Comparison of ENCODE assay signal across 16 mouse cellular contexts in the genomic region with DNA sequence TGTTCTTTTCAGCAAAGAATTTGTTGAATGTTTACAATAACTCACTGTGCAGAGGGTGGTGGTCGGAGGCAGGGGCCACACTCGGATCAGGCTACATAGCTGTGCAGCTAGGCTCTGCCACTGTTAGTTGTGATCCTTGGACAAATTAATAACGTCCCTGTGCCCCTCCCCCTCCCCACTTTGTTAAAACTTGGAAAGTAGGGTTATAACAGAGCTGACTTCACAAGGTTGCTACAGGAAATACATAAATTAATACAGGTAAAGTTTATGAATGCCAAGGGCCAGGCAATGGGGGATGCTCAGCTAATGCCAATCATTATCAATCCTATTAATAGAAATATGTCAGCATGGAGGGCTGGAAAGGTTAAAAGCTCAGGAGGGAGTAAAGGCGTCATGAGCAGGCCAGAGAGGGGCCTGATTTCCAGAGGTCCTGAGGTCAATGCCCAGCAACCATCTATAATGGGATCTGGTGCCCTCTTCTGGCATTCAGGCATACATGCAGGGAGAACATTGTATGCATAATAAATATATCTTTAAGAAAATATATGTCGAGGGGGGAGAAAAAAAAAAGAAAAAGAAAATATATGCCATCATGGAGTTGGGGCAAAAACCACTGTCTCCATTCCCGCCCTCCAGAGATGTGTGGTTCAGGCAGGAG. TPM values are rescaled to one million over a fixed set of nuclear protein-coding genes. Genes with fewer than 3 reads are reported as not detected.
A peak's percentile ranks its signal among the peaks of the same experiment; 100 is the strongest.
DNase-seq lines count a peak whose midpoint lies in the region; ATAC-seq and TF ChIP-seq lines count a peak whose summit lies in the region.
"Had no signal": no experiment of that assay in that cellular context is flagged by ENCODE, and none has a peak within 500 bp of the region (broad histone marks: within the 10 kb centered on the region; RNA-seq: fewer than 3 reads in every experiment).

No protein-coding gene starts in this region.

- WGBS in lung, adult 2 months = 59% methylated on average over 6 of the region's 6 CpGs

- no peak overlapping the region for H3K4me3 ChIP-seq in gastrocnemius, adult 2 months
- no peak overlapping the region for H3K4me3 ChIP-seq in lung, adult 2 months (replicated peaks; ENCODE audit: extremely low read depth, low read depth, low read length)
- no peak overlapping the region for H3K4me3 ChIP-seq in G1E (ENCODE audit: low read depth, low read length)
- H3K4me3 ChIP-seq: liver, embryonic 15.5 days; midbrain, embryonic 12.5 days; neural tube, embryonic 12.5 days had no signal

- no peak for TF ChIP-seq POLR2A in lung, adult 2 months (IDR thresholded peaks at IDR 0.05; ENCODE audit: borderline replicate concordance, extremely low read depth, low read depth, low read length)

- H3K27ac ChIP-seq in gastrocnemius, adult 2 months = no peak overlapping the region
- H3K27ac ChIP-seq: liver, embryonic 15.5 days; midbrain, embryonic 12.5 days; neural tube, embryonic 12.5 days had no signal

- H3K27me3 ChIP-seq in G1E (ENCODE audit: insufficient read depth, low read length) = peaks cover 47% of the 10 kb centered on the region

- ATAC-seq in G1E (ENCODE audit: extremely low read depth, insufficient number of reproducible peaks, low FRiP score, poor library complexity, severe bottlenecking) = no peak
- ATAC-seq: hindbrain, embryonic 16.5 days had no signal

- DNase-seq in gastrocnemius, adult 2 months = peak; percentile 10
- no peak for DNase-seq in gastrocnemius, postnatal 36 days
- no peak for DNase-seq in lung, adult 2 months
- no peak for DNase-seq in lung, postnatal 36 days
- DNase-seq in G1E (ENCODE audit: low spot score) = no peak
- peak; percentile 18 for DNase-seq in naive thymus-derived CD4-positive, alpha-beta T cell, adult 2 months (ENCODE audit: low read depth)
- no peak for DNase-seq in layer of hippocampus, postnatal 14 days (ENCODE audit: low spot score in 2 of 2)
- DNase-seq: gastrocnemius, postnatal 25 days; kidney, postnatal 10 days; thymus, postnatal 14 days had no signal

- no peaks in the 10 kb centered on the region for H3K9me3 ChIP-seq in G1E (replicated peaks)
- H3K9me3 ChIP-seq: liver, embryonic 15.5 days; midbrain, embryonic 12.5 days; neural tube, embryonic 12.5 days had no signal

- no peaks in the 10 kb centered on the region for H3K36me3 ChIP-seq in G1E (replicated peaks)
- H3K36me3 ChIP-seq: liver, embryonic 15.5 days; midbrain, embryonic 12.5 days; neural tube, embryonic 12.5 days had no signal

- intact Hi-C loops in gastrocnemius, adult 2 months (cut with DNase I) = no loop called here
- intact Hi-C loops in gastrocnemius, postnatal 36 days (cut with DNase I) = no loop called here

- TF ChIP-seq CTCF in gastrocnemius, adult 2 months (IDR thresholded peaks at IDR 0.05) = peak; percentile 51
- TF ChIP-seq CTCF in lung, adult 2 months (IDR thresholded peaks at IDR 0.05; ENCODE audit: insufficient read depth, low read length) = 0 out of 2 replicates have a peak, but pooled peaks have one; percentile 15
- TF ChIP-seq CTCF in G1E (IDR thresholded peaks at IDR 0.05; ENCODE audit: low read depth, low read length) = peak; percentile 19; the same call in 1 of the 2 replicates

- H3K4me1 ChIP-seq in lung, adult 2 months (ENCODE audit: control insufficient read depth, insufficient read depth, low read length) = peaks cover 8% of the 10 kb centered on the region
- peaks cover 31% of the 10 kb centered on the region for H3K4me1 ChIP-seq in G1E (ENCODE audit: insufficient read depth, low read depth, low read length)

RNA-seq across cellular contexts. Expression of a gene that starts 13.6 kb away (rescaled TPM):
- total RNA-seq in gastrocnemius, adult 2 months (2021) = not detected
- not detected for total RNA-seq in gastrocnemius, postnatal 36 days (2021)
- polyA plus RNA-seq in lung, adult 2 months (2012; rRNA removed) = 0.03 TPM in 1 of 2 replicates, not detected in the other
- not detected in 2 replicates for total RNA-seq in G1E (2014; fragmentation: Nextera tagmentation)
- total RNA-seq in G1E (2017) = 0.06 and 0.11 TPM in 2 replicates
- polyA plus RNA-seq in G1E (2012) = not detected in 2 replicates
- total RNA-seq in layer of hippocampus, postnatal 14 days (2021) = 10 to 100 TPM in 1 of 2 experiments, 1 to 10 TPM in 1; 9.3 to 22.9 TPM
- total RNA-seq: common myeloid progenitor, adult 5-6 weeks; gastrocnemius, postnatal 25 days had no signal

RNA-seq across cellular contexts. Expression of a gene that starts 29.8 kb away (rescaled TPM):
- 10 to 100 TPM; 32.2 to 33.8 TPM for total RNA-seq in gastrocnemius, adult 2 months (2021)
- 10 to 100 TPM; 26.3 to 30.3 TPM for total RNA-seq in gastrocnemius, postnatal 36 days (2021)
- polyA plus RNA-seq in lung, adult 2 months (2012; rRNA removed) = 27.2 and 33.9 TPM in 2 replicates
- total RNA-seq in G1E (2014; fragmentation: Nextera tagmentation) (89.5 and 104 TPM in 2 replicates), G1E (2017) (70.0 and 75.9 TPM in 2 replicates)
- 35.5 and 42.7 TPM in 2 replicates for polyA plus RNA-seq in G1E (2012)
- 10 to 100 TPM; 60.4 to 63.6 TPM for total RNA-seq in layer of hippocampus, postnatal 14 days (2021)

RNA-seq across cellular contexts. Expression of a gene that starts 44.5 kb away (rescaled TPM):
- not detected for total RNA-seq in gastrocnemius, adult 2 months (2021)
- not detected for total RNA-seq in gastrocnemius, postnatal 36 days (2021)
- 0.16 and 0.22 TPM in 2 replicates for polyA plus RNA-seq in lung, adult 2 months (2012; rRNA removed)
- total RNA-seq in G1E (2014; fragmentation: Nextera tagmentation) (not detected in 2 replicates), G1E (2017) (not detected in 2 replicates)
- polyA plus RNA-seq in G1E (2012) = not detected in 2 replicates
- 10 to 100 TPM; 30.3 to 33.4 TPM for total RNA-seq in layer of hippocampus, postnatal 14 days (2021)
- total RNA-seq: common myeloid progenitor, adult 5-6 weeks; gastrocnemius, postnatal 25 days had no signal
- polyA plus RNA-seq: heart, embryonic 16.5 days; liver, embryonic 15.5 days had no signal

Comparison
In these comparisons a context has a peak if more than half of its experiments do, and no peak if none do; other contexts are left out.
1. DNase-seq: peak in gastrocnemius, adult 2 months (single experiment) and naive thymus-derived CD4-positive, alpha-beta T cell, adult 2 months (single experiment); none in gastrocnemius, postnatal 36 days (0 of 2), lung, adult 2 months (single experiment), lung, postnatal 36 days (single experiment), G1E (single experiment) and layer of hippocampus, postnatal 14 days (0 of 2).
2. RNA of a gene that starts 13.6 kb away (total RNA-seq): 9.3 to 22.9 TPM in layer of hippocampus, postnatal 14 days; not detected in gastrocnemius, postnatal 36 days, 0.06 to 0.11 TPM in G1E and not detected in gastrocnemius, adult 2 months; every median in the first group is over 4 times any median in the second.
3. RNA of a gene that starts 44.5 kb away (total RNA-seq): 30.3 to 33.4 TPM in layer of hippocampus, postnatal 14 days; not detected in gastrocnemius, adult 2 months, not detected in gastrocnemius, postnatal 36 days and not detected in G1E; every median in the first group is over 10 times any median in the second.
4. Peak in every context shown above with its lines, with median percentiles within 50 percentile points of each other: CTCF ChIP-seq.